Comparison of ENCODE assay signal across 8 mouse cellular contexts in genomic region chr9:59578505-59578867, GRCm38 (mm10). TPM values are rescaled to one million over a fixed set of nuclear protein-coding genes. Genes with fewer than 3 reads are reported as not detected.
DNase-seq lines count a peak whose midpoint lies in the region; ATAC-seq and TF ChIP-seq lines count a peak whose summit lies in the region.

No protein-coding gene starts in this region.

- peak overlapping the region; percentile 58 for H3K4me3 ChIP-seq in heart, embryonic 10.5 days
- H3K4me3 ChIP-seq in C2C12 (ENCODE audit: insufficient read depth, poor library complexity, severe bottlenecking) = peak overlapping the region; percentile 11
- H3K4me3 ChIP-seq in forebrain, embryonic 14.5 days (ENCODE audit: low read depth, low read length) = peak overlapping the region; percentile 49
- H3K4me3 ChIP-seq in liver, embryonic 14.5 days (ENCODE audit: insufficient read depth in 1 of 2, low read depth in 2 of 2, low read length in 2 of 2) = peak overlapping the region in 1 of 2 experiments; percentile 58; a peak in 2 of 4 replicates

- no peak for ATAC-seq in forebrain, embryonic 14.5 days
- peak; percentile 7; the same call in 1 of the 2 replicates for ATAC-seq in liver, embryonic 14.5 days (ENCODE audit: insufficient read depth)

- H3K9ac ChIP-seq in forebrain, embryonic 14.5 days (ENCODE audit: low read length) = peak overlapping the region; percentile 66
- no peak overlapping the region for H3K9ac ChIP-seq in liver, embryonic 14.5 days (replicated peaks)

- peaks cover 42% of the 10 kb centered on the region for H3K27me3 ChIP-seq in heart, embryonic 10.5 days (ENCODE audit: insufficient read depth, poor library complexity, severe bottlenecking)
- H3K27me3 ChIP-seq in C2C12 (ENCODE audit: control insufficient read depth, insufficient read depth, insufficient read length) = peaks cover 7% of the 10 kb centered on the region
- 0 out of 2 replicates have a peak, but pooled peaks cover 12% of the 10 kb centered on the region for H3K27me3 ChIP-seq in forebrain, embryonic 14.5 days (replicated peaks; ENCODE audit: control insufficient read depth, insufficient read depth, low read length)
- peaks cover 38% of the 10 kb centered on the region for H3K27me3 ChIP-seq in liver, embryonic 14.5 days (ENCODE audit: control insufficient read depth, insufficient read depth, low read length)

- TF ChIP-seq EP300 in liver, embryonic 14.5 days (IDR thresholded peaks at IDR 0.05; ENCODE audit: low read depth) = no peak

- DNase-seq in heart, embryonic 10.5 days (ENCODE audit: low spot score) = no peak
- DNase-seq in heart, adult 11 months = no peak
- DNase-seq in forebrain, embryonic 14.5 days (ENCODE audit: low spot score) = no peak
- DNase-seq in liver, embryonic 14.5 days (ENCODE audit: low read depth in 3 of 3, low spot score in 3 of 3) = no peak
- no peak for DNase-seq in frontal cortex, postnatal 25 days (ENCODE audit: low spot score in 2 of 2)
- no peak for DNase-seq in adrenal gland, adult 18-20 months (ENCODE audit: low spot score in 2 of 2)
- DNase-seq in urinary bladder, postnatal 25 days (ENCODE audit: low spot score) = no peak

- H3K79me3 ChIP-seq in C2C12 (ENCODE audit: low read depth) = no peaks in the 10 kb centered on the region

- H3K4me2 ChIP-seq in forebrain, embryonic 14.5 days (ENCODE audit: low read length) = peak overlapping the region; percentile 79
- peak overlapping the region; percentile 84 for H3K4me2 ChIP-seq in liver, embryonic 14.5 days (ENCODE audit: low read depth)

- H3K9me3 ChIP-seq in heart, embryonic 10.5 days = no peaks in the 10 kb centered on the region
- no peaks in the 10 kb centered on the region for H3K9me3 ChIP-seq in forebrain, embryonic 14.5 days (replicated peaks; ENCODE audit: control insufficient read depth, low read length)
- H3K9me3 ChIP-seq in liver, embryonic 14.5 days (ENCODE audit: control insufficient read depth, low read length) = no peaks in the 10 kb centered on the region

- peaks cover 17% of the 10 kb centered on the region for H3K4me1 ChIP-seq in heart, embryonic 10.5 days
- H3K4me1 ChIP-seq in forebrain, embryonic 14.5 days (ENCODE audit: control insufficient read depth, insufficient read depth, low read length) = peaks cover 4% of the 10 kb centered on the region; the same call in 1 of the 2 replicates
- peaks cover 4 to 7% of the 10 kb centered on the region in 2 experiments for H3K4me1 ChIP-seq in liver, embryonic 14.5 days (replicated peaks; ENCODE audit: control insufficient read depth in 2 of 2, insufficient read depth in 2 of 2, low read length in 1 of 2)

- H3K27ac ChIP-seq in heart, embryonic 10.5 days = no peak overlapping the region
- peak overlapping the region; percentile 39 for H3K27ac ChIP-seq in forebrain, embryonic 14.5 days (ENCODE audit: low read depth, low read length)
- H3K27ac ChIP-seq in liver, embryonic 14.5 days = no peak overlapping the region

- no peaks in the 10 kb centered on the region for H3K79me2 ChIP-seq in C2C12 (ENCODE audit: control insufficient read depth, insufficient read depth)

- under 1% methylated on average over 18 of the region's 20 CpGs for WGBS in heart, embryonic 10.5 days
- 1% methylated on average over 19 of the region's 20 CpGs for WGBS in forebrain, embryonic 14.5 days
- 3% methylated on average over 20 of the region's 20 CpGs for WGBS in liver, embryonic 14.5 days (ENCODE audit: insufficient replicate concordance)

- H3K36me3 ChIP-seq in heart, embryonic 10.5 days = no peaks in the 10 kb centered on the region
- no peaks in the 10 kb centered on the region for H3K36me3 ChIP-seq in C2C12 (ENCODE audit: control insufficient read depth, insufficient read depth)
- H3K36me3 ChIP-seq in forebrain, embryonic 14.5 days (ENCODE audit: control insufficient read depth, insufficient read depth, low read length) = no peaks in the 10 kb centered on the region
- H3K36me3 ChIP-seq in liver, embryonic 14.5 days (replicated peaks; ENCODE audit: control insufficient read depth, insufficient read depth, low read depth) = no peaks in the 10 kb centered on the region

- no peak overlapping the region for H3ac ChIP-seq in C2C12 (ENCODE audit: control insufficient read depth, insufficient read length, low read depth)

- TF ChIP-seq CTCF in C2C12 (IDR thresholded peaks at IDR 0.05; ENCODE audit: control insufficient read depth, insufficient read depth, insufficient read length) = no peak
- TF ChIP-seq CTCF in liver, embryonic 14.5 days (IDR thresholded peaks at IDR 0.05; ENCODE audit: low read depth) = no peak

TF ChIP-seq in C2C12, 6 proteins besides CTCF, POLR2A, EP300 and RAD21:
- TF ChIP-seq CEBPB (IDR thresholded peaks at IDR 0.05; ENCODE audit: low read depth) (no peak), MYOG (IDR thresholded peaks at IDR 0.05; ENCODE audit: control insufficient read depth, extremely low read depth, insufficient read length) (no peak), MYOD1 (IDR thresholded peaks at IDR 0.05; ENCODE audit: control insufficient read depth, insufficient read length, low read depth) (no peak), USF1 (IDR thresholded peaks at IDR 0.05; ENCODE audit: low read depth) (no peak), MAX (IDR thresholded peaks at IDR 0.05) (no peak), FOSL1 (IDR thresholded peaks at IDR 0.05; ENCODE audit: insufficient read depth, low read length, poor library complexity, severe bottlenecking) (no peak)

RNA-seq across cellular contexts. Expression of gene Celf6, which starts 0.8 kb away (rescaled TPM):
- 0.06 TPM in 1 of 2 replicates, not detected in the other for polyA plus RNA-seq in heart, embryonic 10.5 days (2016; fragmentation: Nextera tagmentation; extraction: Ambion mirVana)
- 0.13 TPM for polyA plus RNA-seq in C2C12 (2012; fragmentation: generic; extraction: Trizol)
- 14.0 and 20.3 TPM in 2 replicates for polyA plus RNA-seq in forebrain, embryonic 14.5 days (2014; fragmentation: Nextera tagmentation; extraction: Ambion mirVana)
- polyA plus RNA-seq in liver, embryonic 14.5 days (2012; rRNA removed) = 0.02 and 0.04 TPM in 2 replicates
- polyA plus RNA-seq in liver, embryonic 14.5 days (2014; fragmentation: Nextera tagmentation; extraction: Ambion mirVana) = not detected in 2 replicates
- 1 to 10 TPM; 5.0 to 5.7 TPM for total RNA-seq in adrenal gland, adult 18-20 months (2021)

RNA-seq across cellular contexts. Expression of gene Parp6, which starts 38.6 kb away (rescaled TPM):
- polyA plus RNA-seq in heart, embryonic 10.5 days (2016; fragmentation: Nextera tagmentation; extraction: Ambion mirVana) = 19.3 and 23.9 TPM in 2 replicates
- polyA plus RNA-seq in C2C12 (2012; fragmentation: generic; extraction: Trizol) = 6.0 TPM
- 211 and 219 TPM in 2 replicates for polyA plus RNA-seq in forebrain, embryonic 14.5 days (2014; fragmentation: Nextera tagmentation; extraction: Ambion mirVana)
- polyA plus RNA-seq in liver, embryonic 14.5 days (2012; rRNA removed) = 5.2 and 5.3 TPM in 2 replicates
- 1.9 and 2.6 TPM in 2 replicates for polyA plus RNA-seq in liver, embryonic 14.5 days (2014; fragmentation: Nextera tagmentation; extraction: Ambion mirVana)
- total RNA-seq in adrenal gland, adult 18-20 months (2021) = 10 to 100 TPM; 27.7 to 35.8 TPM

RNA-seq across cellular contexts. Expression of gene Tmem202, which starts 38.8 kb away (rescaled TPM):
- 0.11 and 0.26 TPM in 2 replicates for polyA plus RNA-seq in heart, embryonic 10.5 days (2016; fragmentation: Nextera tagmentation; extraction: Ambion mirVana)
- polyA plus RNA-seq in C2C12 (2012; fragmentation: generic; extraction: Trizol) = 0.35 TPM
- polyA plus RNA-seq in forebrain, embryonic 14.5 days (2014; fragmentation: Nextera tagmentation; extraction: Ambion mirVana) = 0.27 and 0.82 TPM in 2 replicates
- polyA plus RNA-seq in liver, embryonic 14.5 days (2012; rRNA removed) = 0.03 TPM in 1 of 2 replicates, not detected in the other
- 0.13 TPM in 1 of 2 replicates, not detected in the other for polyA plus RNA-seq in liver, embryonic 14.5 days (2014; fragmentation: Nextera tagmentation; extraction: Ambion mirVana)
- 1 to 10 TPM; 2.9 to 3.1 TPM for total RNA-seq in adrenal gland, adult 18-20 months (2021)

RNA-seq across cellular contexts. Expression of gene Hexa, which starts 39.1 kb away (rescaled TPM):
- 63.6 and 67.8 TPM in 2 replicates for polyA plus RNA-seq in heart, embryonic 10.5 days (2016; fragmentation: Nextera tagmentation; extraction: Ambion mirVana)
- 83.6 TPM for polyA plus RNA-seq in C2C12 (2012; fragmentation: generic; extraction: Trizol)
- 60.7 and 61.6 TPM in 2 replicates for polyA plus RNA-seq in forebrain, embryonic 14.5 days (2014; fragmentation: Nextera tagmentation; extraction: Ambion mirVana)
- polyA plus RNA-seq in liver, embryonic 14.5 days (2012; rRNA removed) = 14.5 and 17.5 TPM in 2 replicates
- 29.1 and 32.0 TPM in 2 replicates for polyA plus RNA-seq in liver, embryonic 14.5 days (2014; fragmentation: Nextera tagmentation; extraction: Ambion mirVana)
- total RNA-seq in adrenal gland, adult 18-20 months (2021) = 100 to 1,000 TPM; 110 to 154 TPM

Comparison
In these comparisons a context has a peak if more than half of its experiments do, and no peak if none do; other contexts are left out.
1. RNA of gene Celf6, which starts 0.8 kb away (polyA plus RNA-seq): 14.0 to 20.3 TPM in forebrain, embryonic 14.5 days; 0.13 TPM in C2C12 (single experiment), 0.02 to 0.04 TPM in liver, embryonic 14.5 days and 0.06 TPM in heart, embryonic 10.5 days; every median in the first group is over 10 times any median in the second.